Mouse (Mus musculus): Measurements from ENCODE around the gene Gm12185.

GRCm38 (mm10) chr11:48870781-48871180 lies 121.2 kb downstream of the Gm12185 start:
- TF ChIP-seq POLR2A (IDR thresholded peaks at IDR 0.05; ENCODE audit: insufficient read depth, low read depth, low read length) (no peak), CTCF (IDR thresholded peaks at IDR 0.05) (no peak)
